Mouse (Mus musculus) induced T-regulatory cell, adult 2 months (primary cell): Measurements from ENCODE around the gene Adgrg2.
A peak's percentile ranks its signal among the peaks of the same experiment; 100 is the strongest.

Experiments
- DNase-seq: peaks from one replicate; pipeline ENCODE4 v3.0.0-alpha.2; 2012; ENCODE audit warnings: low read depth

The Adgrg2 gene

GRCm38 (mm10) chrX:160502048-160503041 is 111.9 kb downstream of the Adgrg2 start, which contains the start of gene Phka2:
TSS of gene Phka2 (plus strand) at chrX:160502166.
- peak; percentile 90 for DNase-seq

- DNase-seq = no peak
These were observed 118.6 kb downstream of the Adgrg2 start for GRCm38 (mm10) chrX:160509046-160509445.

- no peak for DNase-seq
These were observed 119.7 kb downstream of the Adgrg2 start for GRCm38 (mm10) chrX:160510197-160510596.

GRCm38 (mm10) chrX:160516027-160516426 is 125.5 kb downstream of the Adgrg2 start:
- DNase-seq = no peak

GRCm38 (mm10) chrX:160542772-160543171 is 152.3 kb downstream of the Adgrg2 start:
- no peak for DNase-seq
